Mouse (Mus musculus) thymus, postnatal 10 days (tissue): Measurements from ENCODE around the gene Gpc5.

Experiments used
- DNase-seq, 2 experiments: peaks; one replicate each; pipeline ENCODE4 v3.0.0; 2021; ENCODE audit warnings: low spot score in 2 of 2

Gpc5 gene

GRCm38 (mm10) chr14:115107467-115107866 lies 15.5 kb downstream of the Gpc5 start:
- DNase-seq, result no peak

GRCm38 (mm10) chr14:115118626-115119025 lies 26.6 kb downstream of the Gpc5 start:
- no peak for DNase-seq

- no peak for DNase-seq
These were observed 56.8 kb downstream of the Gpc5 start for GRCm38 (mm10) chr14:115148821-115149220.

- no peak for DNase-seq
These were observed 64.6 kb downstream of the Gpc5 start for GRCm38 (mm10) chr14:115156597-115156996.

GRCm38 (mm10) chr14:115177322-115177836 lies 85.4 kb downstream of the Gpc5 start:
- DNase-seq, result no peak

GRCm38 (mm10) chr14:115179925-115180324 lies 87.9 kb downstream of the Gpc5 start:
- no peak for DNase-seq

GRCm38 (mm10) chr14:115188256-115188655 lies 96.2 kb downstream of the Gpc5 start:
- DNase-seq, result no peak

GRCm38 (mm10) chr14:115228075-115228474 lies 136.1 kb downstream of the Gpc5 start:
- DNase-seq, result no peak

GRCm38 (mm10) chr14:115236387-115236786 lies 144.4 kb downstream of the Gpc5 start:
- DNase-seq, result no peak

GRCm38 (mm10) chr14:115240621-115241373 lies 148.8 kb downstream of the Gpc5 start:
- DNase-seq, result no peak

GRCm38 (mm10) chr14:115250537-115250936 lies 158.5 kb downstream of the Gpc5 start:
- no peak for DNase-seq

- DNase-seq, result no peak
These were observed 159.8 kb downstream of the Gpc5 start for GRCm38 (mm10) chr14:115251791-115252190.

GRCm38 (mm10) chr14:115253155-115253554 lies 161.1 kb downstream of the Gpc5 start:
- DNase-seq, result no peak

GRCm38 (mm10) chr14:115253685-115254084 lies 161.7 kb downstream of the Gpc5 start:
- no peak for DNase-seq

- DNase-seq, result no peak
These were observed 177.8 kb downstream of the Gpc5 start for GRCm38 (mm10) chr14:115269703-115270402.

- DNase-seq, result no peak
These were observed 178.4 kb downstream of the Gpc5 start for GRCm38 (mm10) chr14:115270445-115270844.

- DNase-seq, result no peak
These were observed 190.8 kb downstream of the Gpc5 start for GRCm38 (mm10) chr14:115282782-115283181.

GRCm38 (mm10) chr14:115324247-115324646 lies 232.2 kb downstream of the Gpc5 start:
- no peak for DNase-seq

- no peak for DNase-seq
These were observed 234.4 kb downstream of the Gpc5 start for GRCm38 (mm10) chr14:115326426-115326825.

GRCm38 (mm10) chr14:115339084-115339483 lies 247.1 kb downstream of the Gpc5 start:
- DNase-seq, result no peak

- no peak for DNase-seq
These were observed 250.6 kb downstream of the Gpc5 start for GRCm38 (mm10) chr14:115342597-115342996.

GRCm38 (mm10) chr14:115349448-115349847 lies 257.4 kb downstream of the Gpc5 start:
- no peak for DNase-seq
